Mouse (Mus musculus) heart, embryonic 15.5 days (tissue): ENCODE data around the gene Zfp202. TPM values are rescaled to one million over a fixed set of nuclear protein-coding genes. Genes with fewer than 3 reads are reported as not detected.

ENCODE experiments used
- ATAC-seq: fragments of 200-750 bp; cut with Nextera tagmentation; replicated peaks from 2 replicates; pipeline ENCODE4 v1.8.0; 2017; ENCODE audit warnings: low read depth, moderate TSS enrichment; ENCODE audit not compliant: insufficient number of reproducible peaks, insufficient read depth, low FRiP score
- H3K27ac ChIP-seq: fragments of 300-500 bp; sonication (generic); 2 replicates; pipeline ENCODE4 v1.5.1; 2015; ENCODE audit warnings: mild to moderate bottlenecking, inconsistent platforms
- H3K27me3 ChIP-seq: fragments of 300-500 bp; sonication (generic); 2 replicates; pipeline ENCODE4 v1.6.1; 2015; ENCODE audit warnings: inconsistent platforms
- H3K36me3 ChIP-seq: fragments of 300-500 bp; sonication (generic); 2 replicates; pipeline ENCODE4 v1.6.1; 2015; ENCODE audit warnings: mild to moderate bottlenecking, inconsistent platforms
- H3K4me1 ChIP-seq: fragments of 300-500 bp; sonication (generic); replicated peaks from 2 replicates; pipeline ENCODE4 v1.6.1; 2015; ENCODE audit warnings: inconsistent platforms
- H3K4me2 ChIP-seq: fragments of 300-500 bp; sonication (generic); 2 replicates; pipeline ENCODE4 v1.6.1; 2015; ENCODE audit warnings: inconsistent platforms, mild to moderate bottlenecking, moderate library complexity
- H3K4me3 ChIP-seq: fragments of 300-500 bp; sonication (generic); 2 replicates; pipeline ENCODE4 v1.5.1; 2015; ENCODE audit warnings: mild to moderate bottlenecking, inconsistent platforms
- H3K9ac ChIP-seq: fragments of 300-500 bp; sonication (generic); 2 replicates; pipeline ENCODE4 v1.6.1; 2015; ENCODE audit warnings: mild to moderate bottlenecking, inconsistent platforms
- H3K9me3 ChIP-seq: fragments of 300-500 bp; sonication (generic); replicated peaks from 2 replicates; pipeline ENCODE4 v1.6.1; 2016; ENCODE audit warnings: inconsistent platforms
- WGBS: fragments of 180-500 bp; shearing (Covaris S2); methylation state at CpG from one replicate; pipeline ENCODE4 v1.1.7; 2015; ENCODE audit warnings: mixed read lengths; 5-methylcytosine and 5-hydroxymethylcytosine counted together
- polyA plus RNA-seq: library from polyadenylated mRNA; unstranded; fragments of >200 nt; fragmentation: Nextera tagmentation; extraction: Ambion mirVana; gene quantifications from 2 replicates; pipeline ENCODE4 v1.2.1, GENCODE M21; 2015

Gene Zfp202
- polyA plus RNA-seq, 1 experiment from 2014 or later: 2.8 TPM

DNA sequence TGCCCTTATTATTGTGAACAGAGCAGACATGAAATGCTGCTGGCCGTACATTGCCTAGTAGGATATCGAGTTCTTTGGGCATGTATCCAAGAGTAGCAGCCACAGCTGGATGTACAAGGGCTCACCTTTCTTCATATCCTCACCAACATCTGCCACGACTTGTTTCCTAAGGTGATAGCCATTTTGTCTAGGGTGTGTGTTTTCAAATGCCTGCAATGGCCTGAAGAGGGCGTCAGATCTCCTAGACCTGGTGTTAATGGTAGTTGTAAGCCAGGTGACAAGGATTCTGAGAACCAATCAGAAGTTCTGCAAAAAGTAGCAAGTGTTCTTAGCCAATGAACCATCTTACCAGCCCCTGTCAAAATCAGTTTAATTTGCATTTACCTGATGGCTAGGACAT is 24.5 kb downstream of the Zfp202 start:
- H3K4me1 ChIP-seq: no peaks in the 10 kb centered on the region
- no peak overlapping the region for H3K4me2 ChIP-seq
- no peaks in the 10 kb centered on the region for H3K9me3 ChIP-seq
- H3K36me3 ChIP-seq: peaks cover 14% of the 10 kb centered on the region
- ATAC-seq: no peak
- H3K27me3 ChIP-seq: no peaks in the 10 kb centered on the region
- no peak overlapping the region for H3K4me3 ChIP-seq
- no peak overlapping the region for H3K27ac ChIP-seq
- WGBS: 67% methylated on average over 4 of the region's 4 CpGs
- no peak overlapping the region for H3K9ac ChIP-seq

GRCm38 (mm10) chr9:40224289-40224688 is 32.2 kb downstream of the Zfp202 start:
- Histone ChIP-seq H3K4me1 (no peaks in the 10 kb centered on the region), H3K27me3 (0 out of 2 replicates have a peak, but pooled peaks cover 4% of the 10 kb centered on the region), H3K9ac (no peak overlapping the region), H3K9me3 (no peaks in the 10 kb centered on the region), H3K36me3 (no peaks in the 10 kb centered on the region), H3K4me2 (no peak overlapping the region), H3K27ac (no peak overlapping the region), H3K4me3 (no peak overlapping the region)
- no peak for ATAC-seq
- 62% methylated on average over 4 of the region's 4 CpGs for WGBS

DNA sequence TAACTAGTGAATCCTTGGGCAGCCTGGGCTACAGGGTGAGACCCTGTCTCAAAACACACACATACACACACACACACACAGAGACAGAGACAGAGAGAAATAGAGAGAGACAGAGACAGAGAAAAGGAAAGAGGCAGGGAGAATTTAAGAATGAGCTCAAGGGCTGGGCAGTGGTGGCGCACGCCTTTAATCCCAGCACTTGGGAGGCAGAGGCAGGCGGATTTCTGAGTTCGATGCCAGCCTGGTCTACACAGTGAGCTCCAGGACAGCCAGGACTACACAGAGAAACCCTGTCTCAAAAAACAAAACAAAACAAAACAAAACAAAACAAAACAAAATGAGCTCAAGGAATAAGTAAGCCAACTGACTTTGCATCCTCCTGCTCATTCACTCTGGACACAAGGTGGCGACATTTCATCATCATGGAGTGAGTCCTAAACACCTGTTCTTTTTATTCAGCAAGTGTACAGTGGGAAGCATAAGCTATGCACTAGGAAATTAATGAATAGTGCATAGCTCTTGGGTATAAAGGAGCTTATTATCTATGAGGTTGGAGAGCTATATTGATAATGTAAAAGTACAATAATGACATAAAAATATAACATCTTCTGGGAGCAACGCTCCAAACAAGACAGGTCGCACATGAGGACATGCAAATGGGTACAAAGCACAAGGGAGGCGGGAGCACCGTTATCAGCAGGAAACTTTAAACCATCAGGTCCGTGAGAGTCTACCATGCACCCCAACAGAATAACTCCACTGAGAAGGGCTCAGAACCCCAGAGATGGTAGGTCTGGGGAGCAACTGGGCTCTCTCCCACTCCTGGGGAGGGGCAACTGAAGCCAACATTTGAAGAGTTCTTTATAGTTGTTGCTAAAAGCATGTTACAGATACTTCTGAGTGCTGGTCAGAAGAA is 36.0 kb downstream of the Zfp202 start:
- Histone ChIP-seq H3K27me3 (0 out of 2 replicates have a peak, but pooled peaks cover 4% of the 10 kb centered on the region), H3K9ac (no peak overlapping the region), H3K36me3 (no peaks in the 10 kb centered on the region), H3K4me2 (no peak overlapping the region), H3K9me3 (no peaks in the 10 kb centered on the region), H3K4me3 (no peak overlapping the region), H3K27ac (no peak overlapping the region), H3K4me1 (no peaks in the 10 kb centered on the region)
- 0 out of 2 replicates have a peak, but pooled peaks have one; percentile 47 for ATAC-seq
- WGBS: 66% methylated on average over 10 of the region's 10 CpGs

DNA sequence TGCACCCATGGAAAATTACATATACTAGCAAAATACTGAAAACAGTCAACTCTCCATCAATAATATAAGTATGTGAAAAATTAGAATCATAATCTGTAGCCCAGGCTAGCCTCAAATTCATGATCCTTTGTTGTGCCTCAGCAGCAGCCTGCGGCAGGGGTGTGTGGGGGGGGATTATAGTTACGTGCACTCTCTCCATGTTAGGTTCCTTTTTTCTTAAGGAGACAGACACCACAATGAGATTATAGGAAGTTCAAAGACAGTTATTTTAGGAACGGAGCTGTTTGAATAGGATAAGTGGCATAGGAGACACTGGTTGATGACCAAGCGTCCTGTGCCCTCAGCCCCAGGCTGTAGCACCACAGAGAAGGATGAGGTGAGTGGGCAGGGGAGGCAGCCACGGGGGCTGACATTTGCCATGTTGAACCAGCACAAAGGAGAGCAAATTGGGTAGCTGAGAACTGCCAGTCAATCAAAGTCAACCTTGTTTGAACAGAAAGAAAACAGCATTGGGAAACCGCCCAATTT is 36.8 kb downstream of the Zfp202 start:
- ATAC-seq: no peak
- Histone ChIP-seq H3K27me3 (0 out of 2 replicates have a peak, but pooled peaks cover 4% of the 10 kb centered on the region), H3K4me1 (no peaks in the 10 kb centered on the region), H3K9ac (no peak overlapping the region), H3K9me3 (no peaks in the 10 kb centered on the region), H3K36me3 (no peaks in the 10 kb centered on the region), H3K27ac (no peak overlapping the region), H3K4me3 (no peak overlapping the region), H3K4me2 (no peak overlapping the region)
- 50% methylated on average over 6 of the region's 6 CpGs for WGBS

- Histone ChIP-seq H3K4me2 (no peak overlapping the region), H3K36me3 (no peaks in the 10 kb centered on the region), H3K9me3 (no peaks in the 10 kb centered on the region), H3K4me3 (no peak overlapping the region), H3K4me1 (no peaks in the 10 kb centered on the region), H3K27ac (no peak overlapping the region), H3K9ac (no peak overlapping the region), H3K27me3 (0 out of 2 replicates have a peak, but pooled peaks cover 4% of the 10 kb centered on the region)
- WGBS: 63% methylated on average over 5 of the region's 5 CpGs
- ATAC-seq: no peak
Observed at GRCm38 (mm10) chr9:40229479-40229878, 37.4 kb downstream of the Zfp202 start.

- Histone ChIP-seq H3K4me2 (no peak overlapping the region), H3K9ac (no peak overlapping the region), H3K27me3 (0 out of 2 replicates have a peak, but pooled peaks cover 4% of the 10 kb centered on the region), H3K4me3 (no peak overlapping the region), H3K9me3 (no peaks in the 10 kb centered on the region), H3K36me3 (no peaks in the 10 kb centered on the region), H3K4me1 (no peaks in the 10 kb centered on the region), H3K27ac (no peak overlapping the region)
- ATAC-seq: no peak
- 80% methylated on average over 3 of the region's 3 CpGs for WGBS
Observed at GRCm38 (mm10) chr9:40231019-40231418, 38.9 kb downstream of the Zfp202 start.

- H3K9ac ChIP-seq: no peak overlapping the region
- no peak overlapping the region for H3K4me2 ChIP-seq
- H3K4me3 ChIP-seq: no peak overlapping the region
- H3K36me3 ChIP-seq: no peaks in the 10 kb centered on the region
- no peaks in the 10 kb centered on the region for H3K4me1 ChIP-seq
- H3K27ac ChIP-seq: no peak overlapping the region
- no peaks in the 10 kb centered on the region for H3K27me3 ChIP-seq
- no peaks in the 10 kb centered on the region for H3K9me3 ChIP-seq
- ATAC-seq: no peak
- 66% methylated on average over 10 of the region's 10 CpGs for WGBS
Observed at GRCm38 (mm10) chr9:40234233-40235072, 42.3 kb downstream of the Zfp202 start.

DNA sequence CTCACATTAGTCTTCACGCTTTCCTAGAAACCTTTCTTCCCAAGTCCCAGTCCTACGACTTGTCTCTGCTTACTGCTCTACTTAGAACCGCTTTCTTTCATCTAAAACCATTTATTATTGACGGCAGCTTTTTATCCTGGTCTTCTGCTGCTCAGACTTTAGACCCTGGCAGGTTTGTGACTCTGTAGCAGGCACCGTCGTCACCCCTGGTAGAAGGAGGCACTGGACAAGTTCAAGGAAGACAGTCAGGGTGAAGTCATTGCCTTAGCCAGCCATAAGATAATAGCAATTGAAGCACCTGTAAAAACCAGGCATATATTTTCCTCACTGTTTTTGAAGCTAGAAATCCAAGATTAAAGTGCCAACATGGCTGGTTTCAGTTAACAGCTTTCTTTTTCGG is 43.1 kb downstream of the Zfp202 start:
- H3K27ac ChIP-seq: no peak overlapping the region
- H3K4me2 ChIP-seq: no peak overlapping the region
- 83% methylated on average over 7 of the region's 7 CpGs for WGBS
- H3K4me1 ChIP-seq: no peaks in the 10 kb centered on the region
- H3K36me3 ChIP-seq: no peaks in the 10 kb centered on the region
- no peaks in the 10 kb centered on the region for H3K9me3 ChIP-seq
- no peak overlapping the region for H3K9ac ChIP-seq
- H3K27me3 ChIP-seq: 0 out of 2 replicates have a peak, but pooled peaks cover 3% of the 10 kb centered on the region
- no peak overlapping the region for H3K4me3 ChIP-seq
- ATAC-seq: no peak

GRCm38 (mm10) chr9:40239749-40240148 is 47.6 kb downstream of the Zfp202 start:
- H3K27ac ChIP-seq: no peak overlapping the region
- H3K27me3 ChIP-seq: peaks cover 3% of the 10 kb centered on the region; the same call in 1 of the 2 replicates
- no peaks in the 10 kb centered on the region for H3K36me3 ChIP-seq
- H3K9me3 ChIP-seq: no peaks in the 10 kb centered on the region
- 45% methylated on average over 4 of the region's 4 CpGs for WGBS
- H3K4me3 ChIP-seq: no peak overlapping the region
- no peak overlapping the region for H3K9ac ChIP-seq
- ATAC-seq: no peak
- peaks cover 10% of the 10 kb centered on the region for H3K4me1 ChIP-seq
- no peak overlapping the region for H3K4me2 ChIP-seq

GRCm38 (mm10) chr9:40240311-40240710 is 48.2 kb downstream of the Zfp202 start:
- no peak for ATAC-seq
- peaks cover 15% of the 10 kb centered on the region for H3K4me1 ChIP-seq
- no peak overlapping the region for H3K4me3 ChIP-seq
- H3K27me3 ChIP-seq: peaks cover 3% of the 10 kb centered on the region; the same call in 1 of the 2 replicates
- H3K9me3 ChIP-seq: no peaks in the 10 kb centered on the region
- H3K27ac ChIP-seq: no peak overlapping the region
- H3K36me3 ChIP-seq: no peaks in the 10 kb centered on the region
- WGBS: 42% methylated on average over 5 of the region's 5 CpGs
- H3K9ac ChIP-seq: no peak overlapping the region
- no peak overlapping the region for H3K4me2 ChIP-seq

GRCm38 (mm10) chr9:40241223-40241801 is 49.2 kb downstream of the Zfp202 start:
- no peaks in the 10 kb centered on the region for H3K36me3 ChIP-seq
- peak overlapping the region; percentile 50 for H3K4me3 ChIP-seq
- H3K4me2 ChIP-seq: peak overlapping the region; percentile 63
- H3K9ac ChIP-seq: peak overlapping the region; percentile 48
- peaks cover 21% of the 10 kb centered on the region for H3K4me1 ChIP-seq
- 3% methylated on average over 15 of the region's 15 CpGs for WGBS
- peak overlapping the region; percentile 26; the same call in 1 of the 2 replicates for H3K27ac ChIP-seq
- H3K9me3 ChIP-seq: no peaks in the 10 kb centered on the region
- peaks cover 3% of the 10 kb centered on the region; the same call in 1 of the 2 replicates for H3K27me3 ChIP-seq
- peak; percentile 73 for ATAC-seq
